Mouse (Mus musculus) lung, postnatal 25 days (tissue): ENCODE measurements around the gene Opcml.

Source experiments
- DNase-seq: peaks from one replicate; pipeline ENCODE4 v3.0.0; 2022; ENCODE audit warnings: low spot score

The Opcml gene

DNA sequence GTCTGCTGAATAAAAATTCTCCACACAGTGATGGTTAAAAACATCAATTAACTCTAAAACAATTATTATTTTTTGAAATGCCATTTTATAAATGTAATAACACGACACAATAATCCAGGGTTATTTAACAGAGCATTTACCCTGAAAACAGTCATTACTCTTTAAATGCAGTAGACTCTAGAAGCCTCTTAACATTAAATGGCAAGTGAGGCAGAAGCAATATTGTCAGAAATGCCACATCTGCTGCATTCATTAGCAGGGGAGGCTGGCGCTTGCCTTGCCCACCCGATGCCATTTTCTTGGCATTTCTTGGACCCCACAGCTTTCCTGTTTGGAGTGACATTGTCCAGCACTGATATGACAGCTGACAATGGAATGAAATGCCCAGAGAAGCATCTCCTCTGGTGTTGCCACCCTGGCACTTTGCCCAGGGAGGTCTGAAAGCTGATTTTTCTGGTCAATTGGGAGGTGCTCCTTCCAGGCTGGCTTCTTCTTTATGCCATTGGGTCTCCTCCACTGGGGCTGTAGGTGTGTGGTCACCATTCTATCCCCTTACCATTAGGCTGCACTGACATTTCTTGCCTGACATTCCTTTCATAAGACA is 649.7 kb downstream of the Opcml start:
- no peak for DNase-seq

DNA sequence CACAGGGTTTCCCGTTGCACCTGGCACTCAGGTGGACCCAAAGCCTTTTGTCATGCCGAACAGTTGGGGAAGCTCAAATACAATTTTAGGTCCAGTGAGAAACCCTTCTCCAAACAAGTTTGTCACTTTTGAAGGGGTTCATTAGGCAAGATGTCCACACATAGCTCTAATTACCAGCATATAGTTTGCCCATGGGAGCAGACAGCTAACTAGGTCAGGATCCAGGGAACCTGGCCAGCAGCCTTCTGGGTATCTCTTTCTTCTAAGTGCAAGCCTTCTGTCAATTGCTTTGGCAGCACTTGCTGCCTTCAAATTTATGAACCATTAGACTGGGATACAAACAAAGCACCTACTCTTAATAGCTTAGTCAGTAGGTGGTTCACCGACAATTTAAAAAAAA is 653.9 kb downstream of the Opcml start:
- DNase-seq: no peak

GRCm38 (mm10) chr9:28444972-28445371 is 654.4 kb downstream of the Opcml start:
- no peak for DNase-seq

GRCm38 (mm10) chr9:28445863-28446262 is 655.3 kb downstream of the Opcml start:
- DNase-seq: no peak

DNA sequence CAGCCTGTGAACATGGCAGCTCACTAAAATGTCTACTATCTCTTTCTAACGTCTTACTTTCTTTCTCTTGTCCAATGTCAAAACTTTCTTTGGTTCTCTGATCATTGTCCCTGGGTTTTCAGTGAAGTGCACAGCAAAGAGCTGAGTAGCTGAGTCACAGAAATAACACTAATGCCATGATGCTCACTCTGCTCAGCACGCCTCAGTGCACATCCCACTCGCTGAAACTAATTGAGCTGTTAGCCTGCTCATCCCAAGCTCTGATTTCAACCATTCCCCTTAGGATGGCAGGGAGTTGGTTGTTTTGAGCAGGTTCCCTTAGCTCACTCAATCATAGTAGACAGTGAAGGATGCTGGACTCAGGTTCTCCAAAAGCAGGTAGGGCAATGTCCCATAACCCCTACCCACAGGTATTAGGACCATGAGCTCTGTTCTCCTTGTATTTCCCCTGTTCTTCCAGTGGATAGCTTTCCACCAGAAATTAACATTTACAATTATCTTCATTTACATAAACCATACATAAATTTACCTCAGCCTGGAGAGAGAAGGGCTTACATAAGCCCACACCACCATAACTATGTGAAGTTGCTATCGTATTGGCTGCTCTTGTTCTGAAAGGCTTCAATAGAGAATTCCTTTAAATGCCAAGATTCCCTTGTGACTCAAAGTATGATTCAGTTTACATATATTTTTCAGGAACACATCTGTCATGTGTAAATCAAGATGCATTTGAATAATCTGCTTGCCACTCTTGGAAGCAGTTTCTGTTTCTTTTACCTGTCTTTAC is 655.9 kb downstream of the Opcml start:
- DNase-seq: no peak

- DNase-seq: no peak
Observed at GRCm38 (mm10) chr9:28452509-28452908, 661.9 kb downstream of the Opcml start.

DNA sequence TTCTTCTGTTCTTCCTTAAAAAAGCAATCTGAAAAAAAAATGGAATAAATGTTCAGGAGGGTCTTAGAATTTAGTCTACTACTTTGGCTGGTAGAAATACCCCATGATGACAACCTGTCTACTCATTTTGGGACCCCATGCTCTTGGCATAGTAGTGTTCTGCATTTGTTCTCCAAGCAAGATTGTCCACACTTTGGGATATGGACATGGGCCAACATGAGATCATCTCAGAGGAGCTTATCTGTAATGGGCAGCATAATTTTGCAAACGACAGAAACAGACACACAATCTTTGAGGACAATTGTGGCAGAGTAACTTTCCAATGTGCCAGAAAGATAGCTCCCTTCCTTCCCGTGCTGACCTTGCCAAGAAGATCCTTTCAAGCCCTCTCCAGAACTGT is 662.5 kb downstream of the Opcml start:
- no peak for DNase-seq

DNA sequence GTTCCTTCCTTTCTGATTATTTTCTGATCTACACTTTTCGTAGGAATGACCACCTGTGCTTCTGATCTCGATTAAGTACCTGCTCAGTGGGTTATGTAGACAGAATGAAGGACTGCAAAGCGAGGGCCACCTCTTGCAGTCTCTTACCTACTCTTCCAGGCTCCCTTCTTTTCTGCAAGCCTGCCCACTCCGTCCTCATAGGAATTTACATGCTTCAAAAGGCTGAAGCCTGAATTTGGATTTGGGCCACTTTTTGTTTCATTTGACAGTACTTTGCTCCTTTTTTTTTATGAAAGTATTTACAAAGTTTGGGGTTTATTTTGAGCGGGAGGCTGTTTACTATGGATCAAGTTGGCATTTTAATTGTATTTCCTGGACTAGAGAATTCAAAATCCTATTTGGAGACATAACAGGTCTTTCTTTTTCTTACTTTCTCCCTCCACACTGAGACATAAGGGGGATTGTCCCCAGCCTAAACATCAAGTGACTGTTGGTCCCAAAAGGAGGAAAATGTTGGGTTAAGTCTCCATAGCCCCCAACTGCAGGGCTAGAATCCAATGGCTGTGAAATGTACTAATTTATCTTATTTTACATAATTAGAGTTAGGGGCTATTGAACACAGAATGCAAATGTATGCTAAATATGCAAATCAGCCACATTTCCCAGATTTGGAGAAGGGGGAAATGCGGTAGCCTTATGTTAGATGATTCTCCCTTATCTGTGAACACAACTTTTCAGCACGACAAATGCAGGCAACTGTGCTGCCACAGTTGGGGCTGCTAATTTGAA is 667.6 kb downstream of the Opcml start:
- DNase-seq: no peak

DNA sequence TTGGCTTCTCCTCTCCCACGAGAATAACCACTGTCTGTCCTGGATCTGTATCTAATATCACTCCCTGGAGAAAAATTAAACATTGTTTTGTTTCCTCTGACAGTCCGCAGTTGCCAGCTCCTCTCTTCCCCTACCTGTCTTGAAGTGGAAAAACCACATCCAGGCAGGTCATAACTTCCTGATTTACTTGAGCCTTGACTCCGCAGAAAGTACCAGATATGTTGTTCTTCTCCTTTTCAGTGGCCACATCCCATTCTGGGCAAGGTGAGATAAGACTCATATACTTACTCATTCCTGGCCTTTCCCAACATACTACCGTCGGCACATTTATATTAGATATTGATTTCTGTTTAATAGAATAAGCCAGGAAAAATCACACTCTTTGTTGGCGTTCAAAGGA is 673.0 kb downstream of the Opcml start:
- no peak for DNase-seq

GRCm38 (mm10) chr9:28469419-28469818 is 678.8 kb downstream of the Opcml start:
- DNase-seq: no peak

DNA sequence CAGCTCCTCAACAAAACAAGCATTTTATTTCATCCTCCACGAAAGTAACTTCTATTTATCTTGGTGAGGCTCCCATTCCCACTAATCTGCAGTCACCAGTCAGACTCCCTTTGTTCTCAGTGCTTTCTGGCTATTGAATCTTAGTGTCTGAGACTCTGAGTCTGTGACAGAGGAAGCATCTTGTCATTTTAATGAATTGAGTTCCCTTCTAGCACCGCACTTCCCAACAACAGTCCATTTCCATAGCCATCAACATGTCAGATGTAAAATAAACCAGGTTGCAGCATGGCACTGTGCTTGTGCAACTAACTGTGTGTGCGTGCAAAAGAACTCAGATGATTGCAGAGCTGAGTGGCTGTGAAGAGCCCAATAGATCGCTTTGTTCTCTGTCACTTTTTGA is 680.9 kb downstream of the Opcml start:
- no peak for DNase-seq

GRCm38 (mm10) chr9:28474586-28474985 is 684.0 kb downstream of the Opcml start:
- DNase-seq: no peak

DNA sequence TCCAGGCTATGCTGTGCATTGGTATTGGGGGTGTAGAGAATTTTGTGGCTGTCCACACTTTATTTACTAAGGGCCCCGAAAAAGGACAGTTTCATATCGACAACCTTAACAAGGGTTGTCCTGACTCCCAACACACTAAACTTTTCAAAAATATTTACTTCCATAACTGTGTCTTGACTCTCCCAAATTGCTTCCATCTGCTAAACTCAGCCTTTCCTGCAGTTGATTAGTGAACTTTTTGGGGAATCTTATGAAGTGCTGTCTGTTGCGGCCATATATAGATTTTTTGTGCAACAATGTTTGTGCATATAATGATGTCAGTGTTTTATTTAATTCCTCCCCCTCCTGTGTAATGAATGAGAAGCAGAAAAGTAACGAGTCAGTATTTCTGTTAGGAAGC is 690.7 kb downstream of the Opcml start:
- no peak for DNase-seq

GRCm38 (mm10) chr9:28488499-28488898 is 697.9 kb downstream of the Opcml start:
- DNase-seq: no peak

GRCm38 (mm10) chr9:28489828-28490227 is 699.3 kb downstream of the Opcml start:
- no peak for DNase-seq

DNA sequence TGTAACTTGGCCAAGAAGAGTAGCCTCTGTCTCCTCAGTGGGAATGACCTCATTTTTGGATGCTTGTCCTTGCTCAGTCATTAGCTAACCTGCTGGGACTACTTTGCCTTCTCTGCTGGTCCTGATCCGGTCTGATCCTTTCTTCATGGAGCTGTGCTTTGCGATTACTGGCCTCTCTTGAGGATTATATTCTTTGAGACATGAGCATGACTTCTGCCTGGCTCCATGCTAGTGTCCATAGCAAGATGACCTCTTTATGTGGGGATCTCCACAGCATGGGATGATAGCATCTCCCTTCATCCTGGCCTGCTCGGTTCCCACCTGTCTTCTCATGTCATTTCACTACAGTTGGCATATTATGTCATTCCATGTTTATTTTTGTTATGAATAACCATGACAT is 699.8 kb downstream of the Opcml start:
- no peak for DNase-seq

DNA sequence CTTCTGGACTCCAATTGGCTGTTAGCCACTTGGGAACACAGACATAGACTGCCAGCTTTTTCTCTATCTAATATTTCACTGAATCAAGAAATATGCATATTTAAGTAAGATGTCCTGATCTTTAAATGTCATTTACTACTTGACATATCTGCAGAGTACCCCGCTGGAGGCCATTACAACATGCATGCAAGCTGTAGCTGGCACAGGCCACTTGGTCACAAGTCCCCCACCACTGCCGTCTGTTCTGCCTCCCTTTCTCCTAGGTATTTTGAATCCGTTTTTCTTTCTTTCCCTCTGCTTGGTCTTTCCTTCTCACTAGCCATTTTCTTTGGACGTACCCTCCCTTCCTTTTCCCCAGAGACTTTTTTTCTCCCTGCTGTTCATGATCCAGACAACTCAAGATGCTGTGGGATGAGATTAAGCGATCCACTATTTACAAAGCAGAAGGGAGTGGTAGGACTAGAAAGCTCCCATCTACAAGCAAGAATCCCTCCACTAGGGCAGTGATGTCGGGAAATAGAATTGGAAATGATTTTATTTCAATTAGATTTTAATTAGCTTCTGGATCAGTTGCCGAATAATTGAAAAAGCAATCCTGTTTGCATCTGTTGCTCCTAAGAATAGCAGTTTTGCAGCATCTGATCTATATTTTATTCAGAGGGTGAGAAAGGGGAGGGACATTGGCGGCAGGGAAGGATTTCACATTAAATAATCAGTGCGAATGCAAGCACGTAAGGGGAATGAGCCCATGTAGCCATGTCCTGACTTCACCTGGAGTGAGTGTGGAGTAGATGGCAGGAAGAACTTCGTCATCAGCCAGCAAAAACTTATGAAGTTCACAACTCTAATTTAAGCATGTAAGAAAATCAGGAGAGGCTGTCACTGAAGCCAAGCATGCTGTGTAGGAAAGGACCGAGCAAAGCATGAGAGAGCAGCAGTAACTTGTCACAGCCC is 709.5 kb downstream of the Opcml start:
- DNase-seq: no peak

GRCm38 (mm10) chr9:28513905-28514304 is 723.3 kb downstream of the Opcml start:
- DNase-seq: no peak

DNA sequence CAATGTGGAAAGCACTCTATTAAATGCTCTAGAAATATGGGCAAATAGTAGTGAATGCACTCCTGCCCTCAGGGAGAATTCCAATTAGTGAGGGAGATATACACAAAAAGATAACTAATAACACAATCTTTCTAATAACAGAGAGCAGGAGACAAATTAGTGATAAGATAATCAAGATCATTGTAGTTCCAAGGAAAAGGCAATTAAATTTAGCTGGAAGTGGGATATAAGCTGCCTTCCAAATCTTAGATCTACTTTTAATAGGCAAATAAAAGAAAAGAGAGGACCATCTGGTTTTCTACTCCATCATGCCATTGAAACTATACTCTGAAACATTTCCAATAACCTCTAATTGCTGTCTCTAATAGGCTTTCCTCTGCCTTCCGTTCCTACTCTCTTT is 742.6 kb downstream of the Opcml start:
- no peak for DNase-seq

GRCm38 (mm10) chr9:28535006-28535405 is 744.4 kb downstream of the Opcml start:
- DNase-seq: no peak

DNA sequence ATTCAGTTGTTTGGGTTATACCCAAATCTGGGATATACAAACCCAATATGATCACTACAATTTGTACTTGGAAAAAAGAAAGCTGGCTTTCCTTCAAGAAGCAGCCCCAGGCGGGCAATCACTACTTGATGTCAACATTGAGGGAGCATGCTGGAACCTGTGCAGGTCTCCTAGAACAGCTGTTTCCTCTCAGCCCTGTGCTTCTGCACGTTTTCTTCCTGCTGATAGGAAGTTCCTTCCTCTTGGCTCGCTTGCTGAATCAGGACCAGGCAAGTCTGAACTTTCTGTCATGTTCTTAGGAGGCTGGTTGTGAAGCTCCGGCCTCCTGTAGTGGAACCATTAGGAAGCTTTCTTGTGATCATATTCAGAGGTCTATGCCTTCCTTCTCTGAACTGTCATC is 746.1 kb downstream of the Opcml start:
- no peak for DNase-seq

GRCm38 (mm10) chr9:28548189-28548588 is 757.6 kb downstream of the Opcml start:
- DNase-seq: no peak
